Mouse (Mus musculus) embryonic stem cell, embryonic (primary cell): ENCODE measurements at regions not wholly inside any gene's neighbourhood (a gene's known extent, or its start where the extent isn't known, plus 50 kb on each side); places are given as distances from the start of the nearest gene placed in this dataset.
"Not testable (repeated sequence)": the region's sequence is repeated elsewhere in the genome, so short reads cannot be mapped to it uniquely, and the experiment has no call there.

Source experiments
- CTCF ChIA-PET, 4 experiments: fragments of 300-600 bp in 2 of 4; fragments of 350-600 bp in 2 of 4; sonication (Branson Sonifier 250); formaldehyde crosslinking; loops; one replicate each; lab custom pipeline; 2022; ENCODE audit warnings: inconsistent platforms in 2 of 4; lab: Charles Lee
- POLR2A ChIA-PET, 4 experiments: fragments of 300-600 bp in 2 of 4; fragments of 350-600 bp in 2 of 4; sonication (Branson Sonifier 250); formaldehyde crosslinking; loops; one replicate each; lab custom pipeline; 2022; ENCODE audit warnings: antibody characterized with exemption in 4 of 4, inconsistent platforms in 1 of 4; lab: Charles Lee

GRCm38 (mm10) chr13:65375273-65375672 is 96.7 kb downstream of the Zfp369 start:
- POLR2A ChIA-PET, CTCF ChIA-PET: not testable (repeated sequence)

GRCm38 (mm10) chr13:65379411-65379810 is 100.8 kb downstream of the Zfp369 start:
- ChIA-PET POLR2A (interaction anchor here in 2 of 4 experiments (0.6 to 0.7 kb wide), 2 partner anchors 151 to 1335 kb away, joined by 3 read pairs; no protein-coding TSS in a partner anchor), CTCF (interaction anchor here in 2 of 4 experiments (0.5 to 1.1 kb wide), 3 partner anchors 835 to 1336 kb away, joined by 3 read pairs; no protein-coding TSS in a partner anchor)

GRCm38 (mm10) chr13:65414990-65415389 is 97.5 kb upstream of the Gm10139 start:
- CTCF ChIA-PET = not testable (repeated sequence)
- POLR2A ChIA-PET = interaction anchor here in 1 of 4 experiments (0.7 kb wide), 1 partner anchor 142 kb away, joined by 3 read pairs; no protein-coding TSS in a partner anchor

DNA sequence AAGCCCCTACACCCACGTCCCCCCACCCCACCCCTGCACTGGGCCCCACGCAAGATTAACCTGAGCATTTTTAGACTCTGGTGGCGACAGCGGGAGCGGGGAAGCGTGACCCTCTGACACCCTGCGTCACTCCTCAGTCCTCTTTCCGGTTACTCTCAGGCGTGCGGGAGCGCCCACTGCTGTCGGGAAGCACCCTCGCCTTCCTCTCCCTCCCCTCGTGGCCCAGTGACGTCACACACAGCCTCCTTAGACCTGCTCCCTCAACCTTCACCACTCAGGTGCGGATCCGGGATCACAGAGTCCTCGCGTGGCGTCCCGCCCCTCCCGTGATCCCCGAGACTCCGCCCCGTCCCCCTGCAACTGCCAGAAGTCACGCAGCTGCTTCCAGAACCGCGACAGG is 92.3 kb upstream of the Gm10139 start:
- CTCF ChIA-PET, POLR2A ChIA-PET: not testable (repeated sequence)
